Mouse (Mus musculus): ENCODE measurements around the gene Ddx20.

Gene Ddx20

GRCm38 (mm10) chr3:105687324-105688060 lies at the start of gene Ddx20:
TSS of gene Ddx20 (minus strand) at chr3:105687574.
- DNase-seq (ENCODE audit: low spot score in 2 of 2), result peak; percentile 96 to 97

- DNase-seq (ENCODE audit: low spot score in 2 of 2), result no peak
These were observed 49.7 kb upstream of the Ddx20 start for GRCm38 (mm10) chr3:105737070-105737469.

GRCm38 (mm10) chr3:105736148-105736547 lies 48.8 kb upstream of the Ddx20 start:
- no peak for DNase-seq (ENCODE audit: low spot score in 2 of 2)

- DNase-seq (ENCODE audit: low spot score in 2 of 2), result no peak
These were observed 47.9 kb upstream of the Ddx20 start for GRCm38 (mm10) chr3:105735285-105735684.

- DNase-seq (ENCODE audit: low spot score in 2 of 2), result no peak
These were observed 46.2 kb upstream of the Ddx20 start for GRCm38 (mm10) chr3:105733538-105733937.

GRCm38 (mm10) chr3:105732360-105732759 lies 45.0 kb upstream of the Ddx20 start:
- no peak for DNase-seq (ENCODE audit: low spot score in 2 of 2)

GRCm38 (mm10) chr3:105726037-105726436 lies 38.7 kb upstream of the Ddx20 start:
- DNase-seq (ENCODE audit: low spot score in 2 of 2), result peak in 1 of 2 experiments; percentile 61

- no peak for DNase-seq (ENCODE audit: low spot score in 2 of 2)
These were observed 35.1 kb upstream of the Ddx20 start for GRCm38 (mm10) chr3:105722510-105722909.

- no peak for DNase-seq (ENCODE audit: low spot score in 2 of 2)
These were observed 34.4 kb upstream of the Ddx20 start for GRCm38 (mm10) chr3:105721681-105722201.

- DNase-seq (ENCODE audit: low spot score in 2 of 2), result no peak
These were observed 33.1 kb upstream of the Ddx20 start for GRCm38 (mm10) chr3:105720514-105720913.

- no peak for DNase-seq (ENCODE audit: low spot score in 2 of 2)
These were observed 32.6 kb upstream of the Ddx20 start for GRCm38 (mm10) chr3:105719979-105720378.

GRCm38 (mm10) chr3:105718746-105719145 lies 31.4 kb upstream of the Ddx20 start:
- no peak for DNase-seq (ENCODE audit: low spot score in 2 of 2)

- no peak for DNase-seq (ENCODE audit: low spot score in 2 of 2)
These were observed 30.6 kb upstream of the Ddx20 start for GRCm38 (mm10) chr3:105717856-105718555.

GRCm38 (mm10) chr3:105716353-105717000 lies 29.1 kb upstream of the Ddx20 start:
- DNase-seq (ENCODE audit: low spot score in 2 of 2), result no peak

- no peak for DNase-seq (ENCODE audit: low spot score in 2 of 2)
These were observed 27.4 kb upstream of the Ddx20 start for GRCm38 (mm10) chr3:105714820-105715167.

- peak in 1 of 2 experiments; percentile 65 for DNase-seq (ENCODE audit: low spot score in 2 of 2)
These were observed 26.9 kb upstream of the Ddx20 start for GRCm38 (mm10) chr3:105714091-105714819.

GRCm38 (mm10) chr3:105712827-105713226 lies 25.5 kb upstream of the Ddx20 start:
- no peak for DNase-seq (ENCODE audit: low spot score in 2 of 2)

- DNase-seq (ENCODE audit: low spot score in 2 of 2), result peak; percentile 84 to 87
These were observed 24.4 kb upstream of the Ddx20 start for GRCm38 (mm10) chr3:105711741-105712140.

GRCm38 (mm10) chr3:105710246-105710645 lies 22.9 kb upstream of the Ddx20 start:
- DNase-seq (ENCODE audit: low spot score in 2 of 2), result no peak

- no peak for DNase-seq (ENCODE audit: low spot score in 2 of 2)
These were observed 20.2 kb upstream of the Ddx20 start for GRCm38 (mm10) chr3:105707590-105707989.

GRCm38 (mm10) chr3:105706366-105707020 lies 19.1 kb upstream of the Ddx20 start:
- DNase-seq (ENCODE audit: low spot score in 2 of 2), result no peak

Data from heart, adult 9 months (tissue).